ENCODE assay signal across 30 mouse cellular contexts in the genomic region with DNA sequence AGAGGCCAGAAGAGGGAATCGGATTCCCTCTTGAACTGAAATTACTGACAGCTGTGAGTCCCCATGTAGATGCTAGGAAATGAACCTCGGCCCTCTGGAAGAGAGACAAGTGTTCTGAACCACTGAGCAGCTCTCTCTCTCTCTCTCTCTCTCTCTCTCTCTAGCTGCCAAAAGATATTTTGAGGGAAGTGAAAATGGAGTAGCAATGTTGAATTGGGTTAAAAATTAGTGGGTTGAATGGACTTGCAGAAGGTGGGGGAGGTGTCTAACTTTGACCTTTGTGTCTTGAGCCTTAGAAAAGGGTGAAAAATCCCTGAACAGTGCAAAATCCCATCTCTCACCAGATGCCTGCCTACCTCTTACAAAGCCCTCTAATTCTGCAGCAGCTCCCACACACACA. TPM values are rescaled to one million over a fixed set of nuclear protein-coding genes. Genes with fewer than 3 reads are reported as not detected.
DNase-seq lines count a peak whose midpoint lies in the region; ATAC-seq and TF ChIP-seq lines count a peak whose summit lies in the region.
"Had no signal": no experiment of that assay in that cellular context is flagged by ENCODE, and none has a peak within 500 bp of the region (broad histone marks: within the 10 kb centered on the region; RNA-seq: fewer than 3 reads in every experiment).

No protein-coding gene starts in this region.

- ATAC-seq in limb, embryonic 14.5 days (ENCODE audit: low FRiP score, low read depth): 0 out of 2 replicates have a peak, but pooled peaks have one; percentile 23
- 0 out of 2 replicates have a peak, but pooled peaks have one; percentile 20 for ATAC-seq in kidney, embryonic 14.5 days (ENCODE audit: low FRiP score, low TSS enrichment)
- no peak for ATAC-seq in CD4-positive, CD25-positive, alpha-beta regulatory T cell, adult 4 months

- intact Hi-C loops in gastrocnemius, postnatal 14 days (cut with DNase I; ENCODE audit: low total_unique reads): no loop called here

- no peaks in the 10 kb centered on the region for H3K9me3 ChIP-seq in limb, embryonic 14.5 days (ENCODE audit: control insufficient read depth, low read length)
- no peaks in the 10 kb centered on the region for H3K9me3 ChIP-seq in limb, embryonic 10.5 days (replicated peaks)
- H3K9me3 ChIP-seq in kidney, embryonic 14.5 days (ENCODE audit: control insufficient read depth, low read length): no peaks in the 10 kb centered on the region
- H3K9me3 ChIP-seq: heart, embryonic 10.5 days; hindbrain, embryonic 15.5 days had no signal

- H3K36me3 ChIP-seq in limb, embryonic 14.5 days (ENCODE audit: control insufficient read depth, insufficient read depth, low read length): no peaks in the 10 kb centered on the region
- H3K36me3 ChIP-seq in limb, embryonic 10.5 days: no peaks in the 10 kb centered on the region
- no peaks in the 10 kb centered on the region for H3K36me3 ChIP-seq in kidney, embryonic 14.5 days (ENCODE audit: control insufficient read depth, insufficient read depth, low read length)
- H3K36me3 ChIP-seq: heart, embryonic 10.5 days; hindbrain, embryonic 15.5 days had no signal

- peak; percentile 2 for DNase-seq in gastrocnemius, adult 18-20 months (ENCODE audit: low spot score)
- no peak for DNase-seq in gastrocnemius, postnatal 14 days
- DNase-seq in limb, embryonic 14.5 days (ENCODE audit: low spot score): no peak
- DNase-seq in limb, embryonic 10.5 days (ENCODE audit: low spot score): no peak
- peak; percentile 46 to 67 for DNase-seq in kidney, postnatal 36 days
- DNase-seq in spleen, postnatal 36 days (ENCODE audit: low spot score in 2 of 2): no peak
- DNase-seq: lung, adult 2 months; lung, postnatal 36 days; retina, postnatal 1 day; thymus, postnatal 25 days had no signal

- TF ChIP-seq POLR2A in limb, embryonic 14.5 days (IDR thresholded peaks at IDR 0.05; ENCODE audit: borderline replicate concordance, extremely low read depth, insufficient read depth, insufficient read length): no peak

- H3K27ac ChIP-seq in limb, embryonic 14.5 days (replicated peaks; ENCODE audit: low read depth, low read length): no peak overlapping the region
- H3K27ac ChIP-seq in limb, embryonic 10.5 days: no peak overlapping the region
- no peak overlapping the region for H3K27ac ChIP-seq in kidney, embryonic 14.5 days (ENCODE audit: low read depth, low read length)
- H3K27ac ChIP-seq: heart, embryonic 10.5 days; hindbrain, embryonic 15.5 days had no signal

- no peaks in the 10 kb centered on the region for H3K27me3 ChIP-seq in limb, embryonic 14.5 days (ENCODE audit: control insufficient read depth, insufficient read depth, low read length)
- H3K27me3 ChIP-seq in limb, embryonic 10.5 days (ENCODE audit: low read depth, poor library complexity, severe bottlenecking): peaks cover 98% of the 10 kb centered on the region
- no peaks in the 10 kb centered on the region for H3K27me3 ChIP-seq in kidney, embryonic 14.5 days (ENCODE audit: control insufficient read depth, insufficient read depth, low read length)
- H3K27me3 ChIP-seq: hindbrain, embryonic 15.5 days had no signal

- WGBS in limb, embryonic 14.5 days: 59% methylated on average over 2 of the region's 2 CpGs
- 79% methylated on average over 2 of the region's 2 CpGs for WGBS in limb, embryonic 10.5 days
- WGBS in kidney, embryonic 14.5 days: 71% methylated on average over 2 of the region's 2 CpGs

- no peaks in the 10 kb centered on the region for H3K4me1 ChIP-seq in limb, embryonic 14.5 days (ENCODE audit: control insufficient read depth, insufficient read depth, low read length)
- H3K4me1 ChIP-seq in limb, embryonic 10.5 days: no peaks in the 10 kb centered on the region
- H3K4me1 ChIP-seq in kidney, embryonic 14.5 days (ENCODE audit: control insufficient read depth, insufficient read depth, low read length): no peaks in the 10 kb centered on the region
- H3K4me1 ChIP-seq: heart, embryonic 10.5 days; hindbrain, embryonic 15.5 days had no signal

- no peak overlapping the region for H3K4me2 ChIP-seq in limb, embryonic 14.5 days (replicated peaks; ENCODE audit: low read depth, low read length, severe bottlenecking)
- no peak overlapping the region for H3K4me2 ChIP-seq in kidney, embryonic 14.5 days (replicated peaks; ENCODE audit: low read depth, low read length)
- H3K4me2 ChIP-seq: hindbrain, embryonic 15.5 days; liver, embryonic 11.5 days had no signal

- no peak overlapping the region for H3K9ac ChIP-seq in limb, embryonic 14.5 days (ENCODE audit: low read depth, low read length, severe bottlenecking)
- H3K9ac ChIP-seq in kidney, embryonic 14.5 days (ENCODE audit: low read depth, low read length): no peak overlapping the region
- H3K9ac ChIP-seq: forebrain, postnatal 0 days; hindbrain, embryonic 15.5 days had no signal

- H3K4me3 ChIP-seq in limb, embryonic 14.5 days (replicated peaks; ENCODE audit: low read length): no peak overlapping the region
- no peak overlapping the region for H3K4me3 ChIP-seq in limb, embryonic 10.5 days
- no peak overlapping the region for H3K4me3 ChIP-seq in kidney, embryonic 14.5 days (ENCODE audit: low read length)
- H3K4me3 ChIP-seq: heart, embryonic 10.5 days; hindbrain, embryonic 15.5 days had no signal

RNA-seq across cellular contexts. Expression of a gene that starts 6.8 kb away (rescaled TPM):
- total RNA-seq in gastrocnemius, adult 18-20 months (2021): under 1 TPM in 1 of 2 experiments, not detected in 1; 0.07 TPM
- total RNA-seq in gastrocnemius, postnatal 14 days (2021): under 1 TPM; 0.16 to 0.18 TPM
- 0.65 and 0.67 TPM in 2 replicates for polyA plus RNA-seq in limb, embryonic 14.5 days (2012; rRNA removed)
- polyA plus RNA-seq in limb, embryonic 14.5 days (2014; fragmentation: Nextera tagmentation; extraction: Ambion mirVana): 0.25 and 0.30 TPM in 2 replicates
- not detected in 2 replicates for polyA plus RNA-seq in limb, embryonic 10.5 days (2016; fragmentation: Nextera tagmentation; extraction: Ambion mirVana)
- 5.0 and 5.2 TPM in 2 replicates for polyA plus RNA-seq in kidney, embryonic 14.5 days (2014; fragmentation: Nextera tagmentation; extraction: Ambion mirVana)
- not detected for polyA plus RNA-seq in CD4-positive, CD25-positive, alpha-beta regulatory T cell, adult 4 months (2017; shearing (Covaris generic))
- total RNA-seq: hematopoietic stem cell, adult 5-6 weeks; megakaryocyte-erythroid progenitor cell, adult 5-6 weeks had no signal
- polyA plus RNA-seq: embryonic facial prominence, embryonic 11.5 days had no signal

RNA-seq across cellular contexts. Expression of a gene that starts 25.2 kb away (rescaled TPM):
- total RNA-seq in gastrocnemius, adult 18-20 months (2021): not detected
- under 1 TPM; 0.40 to 0.62 TPM for total RNA-seq in gastrocnemius, postnatal 14 days (2021)
- polyA plus RNA-seq in limb, embryonic 14.5 days (2012; rRNA removed): 2.9 and 3.4 TPM in 2 replicates
- polyA plus RNA-seq in limb, embryonic 14.5 days (2014; fragmentation: Nextera tagmentation; extraction: Ambion mirVana): not detected in 2 replicates
- polyA plus RNA-seq in limb, embryonic 10.5 days (2016; fragmentation: Nextera tagmentation; extraction: Ambion mirVana): not detected in 2 replicates
- polyA plus RNA-seq in kidney, embryonic 14.5 days (2014; fragmentation: Nextera tagmentation; extraction: Ambion mirVana): not detected in 2 replicates
- not detected for polyA plus RNA-seq in CD4-positive, CD25-positive, alpha-beta regulatory T cell, adult 4 months (2017; shearing (Covaris generic))
- total RNA-seq: adrenal gland, adult 18-20 months; forebrain, postnatal 0 days; hematopoietic stem cell, adult 5-6 weeks; left cerebral cortex, adult 18-20 months; left cerebral cortex, postnatal 36 days; megakaryocyte-erythroid progenitor cell, adult 5-6 weeks had no signal
- polyA plus RNA-seq: cortical plate, adult 2 months; embryonic facial prominence, embryonic 11.5 days; forebrain, embryonic 11.5 days; forebrain, postnatal 0 days; heart, embryonic 10.5 days; heart, embryonic 16.5 days; hindbrain, embryonic 15.5 days; intestine, embryonic 14.5 days; liver, embryonic 11.5 days; midbrain, embryonic 14.5 days; neural tube, embryonic 11.5 days; spleen, adult 2 months; stomach, embryonic 14.5 days had no signal

Comparison
In these comparisons a context has a peak if more than half of its experiments do, and no peak if none do; other contexts are left out.
1. DNase-seq: peak in gastrocnemius, adult 18-20 months (single experiment) and kidney, postnatal 36 days (2 of 2); none in gastrocnemius, postnatal 14 days (single experiment), limb, embryonic 14.5 days (single experiment), limb, embryonic 10.5 days (single experiment) and spleen, postnatal 36 days (0 of 2).